12 mouse cellular contexts compared by ENCODE assay signal in genomic region chr6:22064341-22064740, GRCm38 (mm10).
DNase-seq lines count a peak whose midpoint lies in the region; ATAC-seq lines count a peak whose summit lies in the region.
"Had no signal": no experiment of that assay in that cellular context is flagged by ENCODE, and none has a peak within 500 bp of the region (broad histone marks: within the 10 kb centered on the region; RNA-seq: fewer than 3 reads in every experiment).

No protein-coding gene starts in this region.

- H3K36me3 ChIP-seq in forebrain, embryonic 12.5 days (replicated peaks): no peaks in the 10 kb centered on the region
- H3K36me3 ChIP-seq: heart, embryonic 13.5 days had no signal

- WGBS in forebrain, embryonic 12.5 days: 83% methylated on average over 4 of the region's 4 CpGs

- no peak overlapping the region for H3K9ac ChIP-seq in forebrain, embryonic 12.5 days
- H3K9ac ChIP-seq: heart, embryonic 13.5 days had no signal

- peak; percentile 18 to 21 for DNase-seq in lung, adult 18-20 months
- DNase-seq in lung, postnatal 25 days (ENCODE audit: low spot score): no peak
- peak; percentile 55 for DNase-seq in adrenal gland, postnatal 10 days
- DNase-seq in heart, postnatal 14 days: peak; percentile 32 to 34
- peak; percentile 47 to 71 for DNase-seq in kidney, postnatal 36 days
- no peak for DNase-seq in right cerebral cortex, adult 2 months (ENCODE audit: low spot score in 2 of 2)
- DNase-seq: embryo, embryonic 11 days; right cerebral cortex, adult 18-20 months had no signal

- H3K27ac ChIP-seq in forebrain, embryonic 12.5 days: no peak overlapping the region
- H3K27ac ChIP-seq: heart, embryonic 13.5 days had no signal

- no peak overlapping the region for H3K4me2 ChIP-seq in forebrain, embryonic 12.5 days
- H3K4me2 ChIP-seq: heart, embryonic 13.5 days had no signal

- no peak overlapping the region for H3K4me3 ChIP-seq in forebrain, embryonic 12.5 days (replicated peaks)
- H3K4me3 ChIP-seq: heart, embryonic 13.5 days had no signal

- intact Hi-C loops in heart, postnatal 14 days (cut with DNase I): no loop called here

- H3K9me3 ChIP-seq in forebrain, embryonic 12.5 days: no peaks in the 10 kb centered on the region
- H3K9me3 ChIP-seq: heart, embryonic 13.5 days had no signal

- no peaks in the 10 kb centered on the region for H3K4me1 ChIP-seq in forebrain, embryonic 12.5 days
- H3K4me1 ChIP-seq: heart, embryonic 13.5 days had no signal

- no peak for ATAC-seq in forebrain, embryonic 12.5 days (ENCODE audit: low FRiP score)
- no peak for ATAC-seq in granulocyte monocyte progenitor cell, adult 5-6 weeks (replicated peaks; ENCODE audit: poor library complexity, severe bottlenecking)
- ATAC-seq: intestine, postnatal 0 days had no signal

- no peaks in the 10 kb centered on the region for H3K27me3 ChIP-seq in forebrain, embryonic 12.5 days
- H3K27me3 ChIP-seq: heart, embryonic 13.5 days had no signal

Comparison
In these comparisons a context has a peak if more than half of its experiments do, and no peak if none do; other contexts are left out.
1. DNase-seq: peak in lung, adult 18-20 months (2 of 2), adrenal gland, postnatal 10 days (single experiment), heart, postnatal 14 days (2 of 2) and kidney, postnatal 36 days (2 of 2); none in lung, postnatal 25 days (single experiment) and right cerebral cortex, adult 2 months (0 of 2).